Mouse (Mus musculus): ENCODE data around the gene Cd4.
A peak's percentile ranks its signal among the peaks of the same experiment; 100 is the strongest.
"Not testable (repeated sequence)": the region's sequence is repeated elsewhere in the genome, so short reads cannot be mapped to it uniquely, and the experiment has no call there.

The Cd4 gene

GRCm38 (mm10) chr6:124915942-124916694, 28.1 kb upstream of the Cd4 start:
- DNase-seq (ENCODE audit: low spot score) = no peak

GRCm38 (mm10) chr6:124915160-124915941, 27.3 kb upstream of the Cd4 start:
- no peak for DNase-seq (ENCODE audit: low spot score)

GRCm38 (mm10) chr6:124914511-124914910, 26.5 kb upstream of the Cd4 start:
- DNase-seq (ENCODE audit: low spot score) = no peak

- no peak for DNase-seq (ENCODE audit: low spot score)
Observed at GRCm38 (mm10) chr6:124913721-124914285, 25.8 kb upstream of the Cd4 start.

- no peak for DNase-seq (ENCODE audit: low spot score)
Observed at GRCm38 (mm10) chr6:124913214-124913613, 25.2 kb upstream of the Cd4 start.

- DNase-seq (ENCODE audit: low spot score) = no peak
Observed at GRCm38 (mm10) chr6:124911533-124912218, 23.7 kb upstream of the Cd4 start, which contains the start of gene Lag3. Lag3 (minus strand) TSS chr6:124911705.

GRCm38 (mm10) chr6:124910032-124910431, 22.0 kb upstream of the Cd4 start:
- DNase-seq (ENCODE audit: low spot score) = no peak

- no peak for DNase-seq (ENCODE audit: low spot score)
Observed at GRCm38 (mm10) chr6:124907767-124908166, 19.7 kb upstream of the Cd4 start.

GRCm38 (mm10) chr6:124904991-124905860, 17.2 kb upstream of the Cd4 start:
- no peak for DNase-seq (ENCODE audit: low spot score)

- DNase-seq (ENCODE audit: low spot score) = no peak
Observed at GRCm38 (mm10) chr6:124904161-124904981, 16.4 kb upstream of the Cd4 start.

GRCm38 (mm10) chr6:124903580-124904151, 15.6 kb upstream of the Cd4 start:
- DNase-seq (ENCODE audit: low spot score) = peak; percentile 97

GRCm38 (mm10) chr6:124901851-124902250, 13.8 kb upstream of the Cd4 start:
- DNase-seq (ENCODE audit: low spot score) = no peak

GRCm38 (mm10) chr6:124900801-124901480, 12.9 kb upstream of the Cd4 start:
- no peak for DNase-seq (ENCODE audit: low spot score)

GRCm38 (mm10) chr6:124900056-124900800, 12.2 kb upstream of the Cd4 start:
- DNase-seq (ENCODE audit: low spot score) = no peak

GRCm38 (mm10) chr6:124898359-124898758, 10.3 kb upstream of the Cd4 start:
- DNase-seq (ENCODE audit: low spot score) = no peak

- not testable (repeated sequence) for DNase-seq (ENCODE audit: low spot score)
Observed at GRCm38 (mm10) chr6:124894113-124894512, 6.1 kb upstream of the Cd4 start.

- DNase-seq (ENCODE audit: low spot score) = no peak
Observed at GRCm38 (mm10) chr6:124890997-124891396, 3.0 kb upstream of the Cd4 start.

GRCm38 (mm10) chr6:124888555-124889125, 619 bp upstream of the Cd4 start:
- DNase-seq (ENCODE audit: low spot score) = no peak
